Mouse (Mus musculus): ENCODE results near the gene Ascc2.
"Not testable (repeated sequence)": the region's sequence is repeated elsewhere in the genome, so short reads cannot be mapped to it uniquely, and the experiment has no call there.

The Ascc2 gene

GRCm38 (mm10) chr11:4633420-4633819, 4.1 kb upstream of the Ascc2 start:
- DNase-seq (ENCODE audit: low read depth, low spot score), result no peak

- DNase-seq (ENCODE audit: low read depth, low spot score), result no peak
These were observed 3.2 kb upstream of the Ascc2 start for GRCm38 (mm10) chr11:4634395-4634794.

DNA sequence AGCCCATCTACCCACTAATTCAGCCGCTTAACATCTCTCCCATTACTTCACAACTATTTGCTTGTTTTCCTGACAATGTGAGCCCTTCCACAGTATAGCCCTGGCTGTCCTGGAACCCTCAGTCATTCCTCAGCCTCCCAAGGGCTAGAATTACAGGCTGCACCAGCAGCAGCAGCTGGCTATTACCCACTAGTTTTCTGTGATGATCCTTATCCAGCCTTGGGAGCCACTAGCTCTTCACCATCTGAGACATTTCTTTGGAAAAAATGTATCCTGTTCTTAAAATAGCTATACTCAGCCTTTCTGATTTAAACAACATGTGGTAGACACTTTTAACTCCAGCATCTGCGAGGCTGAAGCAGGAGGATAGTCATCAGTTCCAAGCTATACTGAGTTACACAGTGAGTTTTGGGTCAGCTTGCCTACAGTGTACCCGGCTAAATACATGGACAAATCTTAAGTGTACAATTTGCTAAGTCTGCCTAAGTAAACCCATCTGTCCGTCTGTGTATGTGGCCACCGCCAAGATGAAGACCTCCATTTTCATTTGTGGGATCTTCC, 685 bp upstream of the Ascc2 start:
- no peak for DNase-seq (ENCODE audit: low read depth, low spot score)

- no peak for DNase-seq (ENCODE audit: low read depth, low spot score)
These were observed 714 bp downstream of the Ascc2 start for GRCm38 (mm10) chr11:4638261-4638660.

GRCm38 (mm10) chr11:4641185-4641584, 3.6 kb downstream of the Ascc2 start:
- DNase-seq (ENCODE audit: low read depth, low spot score), result no peak

GRCm38 (mm10) chr11:4643722-4644121, 6.2 kb downstream of the Ascc2 start:
- DNase-seq (ENCODE audit: low read depth, low spot score), result no peak

GRCm38 (mm10) chr11:4645180-4645579, 7.6 kb downstream of the Ascc2 start:
- DNase-seq (ENCODE audit: low read depth, low spot score), result not testable (repeated sequence)

DNA sequence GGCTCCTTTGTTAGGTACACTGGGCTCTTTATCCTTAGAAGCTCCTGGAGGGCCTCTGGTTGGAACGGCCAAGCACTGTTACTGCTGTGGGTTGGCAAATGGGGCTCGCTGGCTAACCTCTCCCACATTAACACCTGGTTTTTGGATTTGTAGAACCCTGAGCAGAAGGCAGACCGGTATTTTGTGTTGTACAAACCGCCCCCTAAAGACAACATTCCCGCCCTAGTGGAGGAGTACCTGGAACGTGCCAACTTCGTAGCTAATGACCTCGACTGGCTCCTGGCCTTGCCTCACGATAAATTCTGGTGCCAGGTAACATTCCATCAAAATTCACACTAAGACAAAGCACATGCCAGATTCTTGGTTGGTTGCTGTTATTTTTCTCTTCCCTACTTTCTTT, 8.9 kb downstream of the Ascc2 start:
- DNase-seq (ENCODE audit: low read depth, low spot score), result no peak

GRCm38 (mm10) chr11:4659818-4660217, 22.3 kb downstream of the Ascc2 start:
- no peak for DNase-seq (ENCODE audit: low read depth, low spot score)

DNA sequence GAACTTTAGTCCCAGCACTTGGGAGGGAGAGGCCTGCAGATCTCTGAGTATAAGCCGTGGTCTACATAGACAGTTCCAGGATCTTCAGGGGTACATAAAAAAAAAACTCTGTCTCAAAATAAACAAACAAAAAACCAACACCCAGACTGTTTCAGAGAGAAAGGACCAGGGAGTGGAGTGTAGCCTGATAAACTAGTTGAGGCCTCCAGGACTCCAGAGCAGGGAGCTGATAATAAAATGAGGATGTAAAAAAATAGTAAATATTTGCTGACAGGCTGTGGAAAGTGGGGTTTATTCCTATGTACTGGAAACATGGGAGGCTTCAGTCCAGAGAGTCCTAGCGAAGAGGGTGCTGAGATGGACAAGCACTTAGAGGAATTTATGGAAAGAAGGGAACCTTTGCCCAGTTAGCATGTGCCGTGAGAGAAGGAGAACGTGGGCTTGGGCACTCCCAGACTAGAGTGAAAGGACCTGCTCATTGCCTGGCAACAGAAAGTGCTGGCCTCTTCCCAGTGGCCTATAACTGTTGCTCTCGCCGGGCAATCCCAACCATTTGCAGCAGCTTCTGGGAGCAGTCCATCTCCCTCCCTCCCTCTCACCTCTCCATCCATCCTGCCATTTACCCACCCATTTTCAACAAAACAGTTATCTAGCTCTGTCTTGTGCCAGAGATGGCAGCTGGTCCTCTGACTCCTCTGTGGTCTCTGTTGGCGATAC, 22.9 kb downstream of the Ascc2 start:
- DNase-seq (ENCODE audit: low read depth, low spot score), result no peak

GRCm38 (mm10) chr11:4661324-4661723, 23.8 kb downstream of the Ascc2 start:
- peak; percentile 48 for DNase-seq (ENCODE audit: low read depth, low spot score)

GRCm38 (mm10) chr11:4661871-4662495, 24.4 kb downstream of the Ascc2 start:
- no peak for DNase-seq (ENCODE audit: low read depth, low spot score)

- DNase-seq (ENCODE audit: low read depth, low spot score), result no peak
These were observed 24.9 kb downstream of the Ascc2 start for GRCm38 (mm10) chr11:4662496-4662878.

DNA sequence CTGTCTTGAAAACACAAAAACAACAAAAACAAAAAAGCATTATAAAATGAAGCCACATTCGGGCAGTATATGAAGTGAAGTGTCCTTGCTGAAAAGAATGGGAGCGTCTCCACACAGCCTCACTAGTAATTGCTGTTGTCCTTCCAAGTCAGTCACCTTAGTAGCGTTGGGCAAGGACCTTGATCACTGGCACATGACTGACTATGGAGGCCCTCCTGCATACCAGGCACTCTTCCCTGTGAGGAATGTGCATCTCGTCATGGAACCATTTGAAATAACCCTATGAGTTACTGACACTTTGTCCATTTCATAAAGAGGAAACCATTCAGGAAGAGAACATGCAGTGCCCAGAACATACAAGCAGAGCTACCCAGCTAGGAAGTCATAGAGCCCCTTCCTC, 34.2 kb downstream of the Ascc2 start:
- DNase-seq (ENCODE audit: low read depth, low spot score), result no peak

DNA sequence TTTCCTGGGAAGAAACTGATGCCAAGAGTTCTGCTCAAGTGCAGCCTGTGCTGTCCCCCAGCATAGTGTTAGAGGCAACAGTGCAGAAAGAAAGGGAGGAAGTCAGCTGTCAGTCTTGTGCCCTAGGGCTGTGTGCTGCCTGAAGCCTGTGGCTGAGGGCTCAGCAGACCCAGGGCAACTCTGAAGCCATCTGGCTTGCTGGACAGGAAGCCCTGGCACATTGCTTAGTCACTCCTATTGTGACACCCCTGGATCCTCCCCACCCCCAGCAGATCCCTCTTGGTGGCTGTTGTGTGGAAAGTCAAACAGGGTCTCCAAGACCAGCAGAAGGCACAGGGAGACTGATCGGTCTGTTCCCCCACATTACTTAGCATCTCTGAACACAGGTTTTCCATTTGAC, 37.0 kb downstream of the Ascc2 start:
- no peak for DNase-seq (ENCODE audit: low read depth, low spot score)

DNA sequence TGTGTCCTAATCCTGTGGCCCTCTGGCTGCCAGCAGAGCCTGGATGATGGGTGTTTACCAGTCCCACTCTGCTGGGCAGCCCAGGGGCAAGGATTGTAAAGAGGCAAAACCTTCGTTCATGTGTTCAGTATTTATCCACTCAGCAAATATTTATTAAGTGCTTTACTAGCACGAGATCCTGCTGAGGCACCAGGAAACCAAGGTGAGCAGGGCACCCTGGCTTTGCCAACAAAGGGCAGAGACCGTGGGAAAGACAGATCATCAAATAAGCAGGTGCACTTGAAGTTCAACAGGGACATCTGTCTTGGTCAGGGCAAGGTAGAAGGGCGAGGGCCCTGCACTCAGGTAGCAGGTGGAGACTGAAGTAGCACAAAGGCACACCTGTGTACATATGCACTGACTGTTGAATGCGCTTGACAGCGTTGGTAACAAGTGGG, 37.6 kb downstream of the Ascc2 start:
- no peak for DNase-seq (ENCODE audit: low read depth, low spot score)

DNA sequence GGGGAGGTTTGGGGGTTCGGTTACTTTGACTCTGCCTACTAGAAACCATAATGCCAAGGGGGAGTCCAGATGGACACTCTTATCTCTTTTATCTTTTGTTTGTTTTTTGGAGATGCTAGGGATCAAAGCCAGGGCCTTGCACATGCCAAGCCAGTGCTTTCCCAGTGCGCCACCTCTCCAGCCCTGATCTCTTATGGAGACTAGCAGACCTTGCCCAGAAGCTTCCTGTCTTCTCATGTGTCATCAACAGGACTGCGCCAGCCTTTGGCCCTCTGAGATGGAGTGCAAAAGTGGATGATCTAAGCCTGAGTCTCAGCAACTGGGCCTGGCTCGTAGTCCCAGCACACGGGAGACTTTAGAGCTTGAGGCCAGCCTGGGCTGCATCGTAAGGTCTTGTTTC, 38.1 kb downstream of the Ascc2 start:
- no peak for DNase-seq (ENCODE audit: low read depth, low spot score)

DNA sequence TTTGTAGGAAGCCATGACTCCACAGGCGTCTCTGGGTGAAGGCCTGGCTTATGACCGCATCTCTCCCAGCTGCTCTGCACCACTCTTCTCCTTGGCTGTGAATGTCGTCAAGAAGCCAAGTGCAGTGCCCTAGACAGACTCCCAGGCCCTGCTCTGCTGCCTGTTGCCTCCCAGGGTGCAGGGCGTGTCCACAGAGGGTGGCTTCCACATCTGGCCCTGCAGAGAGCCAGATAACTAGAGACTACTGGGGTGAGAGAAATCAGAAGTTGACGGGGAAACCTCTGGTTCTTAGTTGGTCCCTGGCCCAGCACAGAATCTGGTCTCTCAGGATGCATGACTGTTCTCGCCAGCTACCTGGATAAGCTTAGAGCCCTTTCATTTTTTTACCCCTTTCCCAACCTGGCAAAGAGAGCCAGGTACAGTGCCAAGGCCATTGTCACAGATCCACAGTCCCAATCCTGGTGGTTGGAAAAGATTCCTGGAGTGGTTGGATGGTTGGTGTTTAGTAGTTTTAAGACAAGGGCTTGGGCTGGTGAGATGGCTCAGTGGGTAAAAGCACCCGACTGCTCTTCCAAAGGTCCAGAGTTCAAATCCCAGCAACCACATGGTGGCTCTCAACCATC, 39.8 kb downstream of the Ascc2 start:
- DNase-seq (ENCODE audit: low read depth, low spot score), result peak; percentile 86

GRCm38 (mm10) chr11:4678700-4679440, 41.3 kb downstream of the Ascc2 start:
- DNase-seq (ENCODE audit: low read depth, low spot score), result no peak

GRCm38 (mm10) chr11:4679441-4679832, 41.9 kb downstream of the Ascc2 start:
- DNase-seq (ENCODE audit: low read depth, low spot score), result no peak

GRCm38 (mm10) chr11:4680126-4680525, 42.6 kb downstream of the Ascc2 start:
- no peak for DNase-seq (ENCODE audit: low read depth, low spot score)

DNA sequence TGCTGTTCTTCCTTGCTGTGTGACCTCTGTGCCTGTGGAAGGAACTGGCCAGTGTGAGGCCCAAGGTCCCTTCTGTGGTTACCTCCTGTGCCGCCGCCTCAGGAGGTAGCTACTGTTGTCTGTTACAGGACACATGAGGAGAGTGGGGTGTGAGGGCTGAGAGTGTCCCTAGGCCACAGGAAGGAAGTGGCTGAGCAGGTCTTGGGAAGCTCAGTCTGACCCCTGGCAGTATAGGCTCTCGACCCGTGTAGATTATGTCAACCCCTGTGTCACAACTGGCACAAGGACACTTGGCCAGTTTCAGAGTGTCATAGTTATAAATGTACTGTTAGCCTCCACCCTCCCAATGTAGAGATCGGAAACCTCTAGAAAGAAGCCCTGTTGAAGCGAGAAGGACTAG, 46.0 kb downstream of the Ascc2 start:
- no peak for DNase-seq (ENCODE audit: low read depth, low spot score)
